Mouse (Mus musculus): ENCODE measurements at regions not wholly inside any gene's neighbourhood (a gene's known extent, or its start where the extent isn't known, plus 50 kb on each side); places are given as distances from the start of the nearest gene placed in this dataset.

- TF ChIP-seq BHLHE40 (IDR thresholded peaks at IDR 0.05; ENCODE audit: low read depth, low read length), result no peak
- TF ChIP-seq MEF2A (IDR thresholded peaks at IDR 0.05; ENCODE audit: borderline replicate concordance, low read depth, low read length), result no peak
Measured at GRCm38 (mm10) chr2:178751247-178751646, 320.9 kb downstream of the Cdh26 start.
